Mouse (Mus musculus): ENCODE measurements around the gene Ifitm1. TPM values are rescaled to one million over a fixed set of nuclear protein-coding genes. Genes with fewer than 3 reads are reported as not detected.

Gene Ifitm1
- polyA plus RNA-seq, 1 experiment from 2014 or later, result 11.1 TPM

DNA sequence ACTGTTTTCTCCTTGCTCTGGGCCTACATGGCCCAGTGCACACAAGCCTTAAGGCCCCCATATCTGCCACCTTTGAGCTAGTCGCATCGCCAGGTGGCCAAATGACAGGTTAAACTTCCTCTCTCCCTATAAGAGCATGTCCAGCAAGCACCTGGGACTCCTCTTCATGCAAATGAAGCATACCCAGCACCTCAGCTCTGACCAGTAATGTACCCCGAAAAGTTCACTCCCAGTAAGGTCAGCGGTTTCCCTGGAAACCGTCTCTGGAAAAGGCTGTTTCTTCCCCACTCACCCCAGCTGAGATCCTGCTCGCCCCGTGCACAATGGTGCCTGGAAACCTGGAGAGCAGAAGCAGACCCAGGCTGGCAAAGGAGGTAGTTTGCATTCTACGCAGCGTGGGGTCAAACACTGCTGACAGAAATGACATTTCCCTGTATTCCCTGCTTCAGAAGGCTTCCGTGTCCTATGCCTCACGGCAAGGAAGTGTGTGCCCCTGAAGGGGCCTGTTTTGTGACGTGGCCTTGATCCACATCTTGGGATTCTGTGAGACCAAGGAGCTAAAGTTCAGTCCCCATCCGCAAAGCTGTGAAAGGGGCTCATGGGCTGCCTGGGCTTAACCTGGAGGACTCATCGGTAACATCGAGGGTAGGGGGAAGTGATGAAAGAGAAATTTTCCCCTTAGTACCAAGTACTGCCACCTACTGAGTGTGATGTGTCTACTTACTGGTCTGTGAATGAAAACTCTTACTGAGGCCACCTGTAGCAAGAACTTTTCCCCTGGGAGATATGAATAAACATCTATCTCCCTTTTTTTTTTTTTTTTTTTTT, 34.1 kb downstream of the Ifitm1 start:
- no peak for ATAC-seq
- no peaks in the 10 kb centered on the region for H3K27me3 ChIP-seq (ENCODE audit: control insufficient read depth, insufficient read depth, low read depth, low read length)
- 71% methylated on average over 15 of the region's 15 CpGs for WGBS
- H3K9me3 ChIP-seq (replicated peaks; ENCODE audit: control insufficient read depth, low read length, poor library complexity, severe bottlenecking), result no peaks in the 10 kb centered on the region
- no peak overlapping the region for H3K27ac ChIP-seq (ENCODE audit: low read length)
- H3K9ac ChIP-seq (ENCODE audit: low read depth, low read length), result no peak overlapping the region
- H3K4me3 ChIP-seq (ENCODE audit: low read depth, low read length), result no peak overlapping the region
- no peaks in the 10 kb centered on the region for H3K4me1 ChIP-seq (ENCODE audit: control insufficient read depth, insufficient read depth, low read length)
- no peak overlapping the region for H3K4me2 ChIP-seq (ENCODE audit: low read length)
- H3K36me3 ChIP-seq (ENCODE audit: control insufficient read depth, insufficient read depth, low read length), result no peaks in the 10 kb centered on the region

DNA sequence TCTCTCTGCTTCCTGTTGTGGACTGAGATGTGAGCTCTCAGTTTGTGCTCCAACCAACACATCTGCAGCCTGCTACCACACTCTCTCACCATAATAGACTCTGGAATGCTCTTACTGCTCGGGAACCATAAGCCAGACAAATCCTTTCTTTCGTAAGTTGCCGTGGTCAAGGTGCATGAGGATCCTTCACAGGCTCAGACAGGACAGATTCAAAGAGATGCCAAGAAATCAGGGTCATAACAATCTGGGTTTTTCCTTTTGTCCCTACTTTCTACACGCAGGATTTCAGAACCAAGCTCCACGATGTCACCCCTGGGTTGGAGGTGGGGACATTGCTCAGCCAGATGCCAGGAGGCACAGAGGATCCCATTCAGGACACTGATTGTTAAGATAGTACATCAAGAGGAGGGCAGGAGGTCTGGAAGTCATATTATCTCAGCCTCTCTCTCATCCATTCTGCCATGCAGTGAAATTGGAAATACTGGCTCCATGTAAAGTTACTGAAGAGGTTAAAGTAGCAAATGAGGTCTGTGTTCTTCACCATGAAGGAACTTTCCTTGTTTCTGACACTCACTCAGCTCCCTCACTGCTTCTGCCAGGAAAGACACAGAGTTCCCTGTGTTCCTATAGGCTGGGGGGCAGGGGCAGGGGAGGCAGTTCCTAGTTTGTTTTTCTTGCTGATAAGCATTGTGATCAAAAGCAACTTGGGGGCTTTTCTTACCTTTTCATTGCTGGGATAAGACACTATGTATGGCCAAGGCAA, 36.4 kb downstream of the Ifitm1 start:
- Histone ChIP-seq H3K27ac (ENCODE audit: low read length) (no peak overlapping the region), H3K4me2 (ENCODE audit: low read length) (no peak overlapping the region)
- WGBS, result 81% methylated on average over 5 of the region's 5 CpGs

GRCm38 (mm10) chr7:141006446-141006845, 39.4 kb downstream of the Ifitm1 start:
- Histone ChIP-seq H3K36me3 (ENCODE audit: control insufficient read depth, insufficient read depth, low read length) (no peaks in the 10 kb centered on the region), H3K27ac (ENCODE audit: low read length) (no peak overlapping the region), H3K4me1 (ENCODE audit: control insufficient read depth, insufficient read depth, low read length) (no peaks in the 10 kb centered on the region), H3K9ac (ENCODE audit: low read depth, low read length) (no peak overlapping the region), H3K27me3 (ENCODE audit: control insufficient read depth, insufficient read depth, low read depth, low read length) (no peaks in the 10 kb centered on the region), H3K4me3 (ENCODE audit: low read depth, low read length) (no peak overlapping the region), H3K4me2 (ENCODE audit: low read length) (no peak overlapping the region), H3K9me3 (replicated peaks; ENCODE audit: control insufficient read depth, low read length, poor library complexity, severe bottlenecking) (no peaks in the 10 kb centered on the region)
- WGBS, result 96% methylated on average over 6 of the region's 6 CpGs
- no peak for ATAC-seq

More for the DNA sequence above, 36.4 kb downstream of the Ifitm1 start:
- H3K27me3 ChIP-seq (ENCODE audit: control insufficient read depth, insufficient read depth, low read depth, low read length), result no peaks in the 10 kb centered on the region
- H3K9ac ChIP-seq (ENCODE audit: low read depth, low read length), result no peak overlapping the region
- H3K9me3 ChIP-seq (replicated peaks; ENCODE audit: control insufficient read depth, low read length, poor library complexity, severe bottlenecking), result no peaks in the 10 kb centered on the region
- ATAC-seq, result no peak
- H3K36me3 ChIP-seq (ENCODE audit: control insufficient read depth, insufficient read depth, low read length), result no peaks in the 10 kb centered on the region
- H3K4me1 ChIP-seq (ENCODE audit: control insufficient read depth, insufficient read depth, low read length), result no peaks in the 10 kb centered on the region
- no peak overlapping the region for H3K4me3 ChIP-seq (ENCODE audit: low read depth, low read length)

- H3K4me1 ChIP-seq (ENCODE audit: control insufficient read depth, insufficient read depth, low read length), result no peaks in the 10 kb centered on the region
- ATAC-seq, result no peak
- H3K4me2 ChIP-seq (ENCODE audit: low read length), result no peak overlapping the region
- no peak overlapping the region for H3K27ac ChIP-seq (ENCODE audit: low read length)
- no peaks in the 10 kb centered on the region for H3K27me3 ChIP-seq (ENCODE audit: control insufficient read depth, insufficient read depth, low read depth, low read length)
- WGBS, result 77% methylated on average over 4 of the region's 5 CpGs
- H3K4me3 ChIP-seq (ENCODE audit: low read depth, low read length), result no peak overlapping the region
- no peaks in the 10 kb centered on the region for H3K9me3 ChIP-seq (replicated peaks; ENCODE audit: control insufficient read depth, low read length, poor library complexity, severe bottlenecking)
- no peak overlapping the region for H3K9ac ChIP-seq (ENCODE audit: low read depth, low read length)
- no peaks in the 10 kb centered on the region for H3K36me3 ChIP-seq (ENCODE audit: control insufficient read depth, insufficient read depth, low read length)
Measured at GRCm38 (mm10) chr7:141006914-141007313, 39.9 kb downstream of the Ifitm1 start.

GRCm38 (mm10) chr7:141008312-141008761, 41.3 kb downstream of the Ifitm1 start:
- ATAC-seq, result no peak
- Histone ChIP-seq H3K4me1 (ENCODE audit: control insufficient read depth, insufficient read depth, low read length) (no peaks in the 10 kb centered on the region), H3K4me2 (ENCODE audit: low read length) (no peak overlapping the region), H3K36me3 (ENCODE audit: control insufficient read depth, insufficient read depth, low read length) (no peaks in the 10 kb centered on the region), H3K4me3 (ENCODE audit: low read depth, low read length) (no peak overlapping the region), H3K9me3 (replicated peaks; ENCODE audit: control insufficient read depth, low read length, poor library complexity, severe bottlenecking) (no peaks in the 10 kb centered on the region), H3K27me3 (ENCODE audit: control insufficient read depth, insufficient read depth, low read depth, low read length) (no peaks in the 10 kb centered on the region), H3K27ac (ENCODE audit: low read length) (no peak overlapping the region), H3K9ac (ENCODE audit: low read depth, low read length) (no peak overlapping the region)
- WGBS, result 7% methylated on average over 7 of the region's 7 CpGs

GRCm38 (mm10) chr7:141008938-141009660, 42.1 kb downstream of the Ifitm1 start:
- H3K9ac ChIP-seq (ENCODE audit: low read depth, low read length), result no peak overlapping the region
- ATAC-seq, result no peak
- H3K27me3 ChIP-seq (ENCODE audit: control insufficient read depth, insufficient read depth, low read depth, low read length), result no peaks in the 10 kb centered on the region
- no peaks in the 10 kb centered on the region for H3K4me1 ChIP-seq (ENCODE audit: control insufficient read depth, insufficient read depth, low read length)
- H3K4me3 ChIP-seq (ENCODE audit: low read depth, low read length), result no peak overlapping the region
- no peaks in the 10 kb centered on the region for H3K36me3 ChIP-seq (ENCODE audit: control insufficient read depth, insufficient read depth, low read length)
- H3K9me3 ChIP-seq (replicated peaks; ENCODE audit: control insufficient read depth, low read length, poor library complexity, severe bottlenecking), result no peaks in the 10 kb centered on the region
- no peak overlapping the region for H3K27ac ChIP-seq (ENCODE audit: low read length)
- WGBS, result 7% methylated on average over 20 of the region's 20 CpGs
- H3K4me2 ChIP-seq (ENCODE audit: low read length), result no peak overlapping the region

GRCm38 (mm10) chr7:141009665-141010064, 42.6 kb downstream of the Ifitm1 start:
- no peak overlapping the region for H3K4me2 ChIP-seq (ENCODE audit: low read length)
- 91% methylated on average over 9 of the region's 9 CpGs for WGBS
- H3K9me3 ChIP-seq (replicated peaks; ENCODE audit: control insufficient read depth, low read length, poor library complexity, severe bottlenecking), result no peaks in the 10 kb centered on the region
- no peak overlapping the region for H3K27ac ChIP-seq (ENCODE audit: low read length)
- H3K36me3 ChIP-seq (ENCODE audit: control insufficient read depth, insufficient read depth, low read length), result no peaks in the 10 kb centered on the region
- H3K9ac ChIP-seq (ENCODE audit: low read depth, low read length), result no peak overlapping the region
- no peak for ATAC-seq
- H3K4me3 ChIP-seq (ENCODE audit: low read depth, low read length), result no peak overlapping the region
- no peaks in the 10 kb centered on the region for H3K27me3 ChIP-seq (ENCODE audit: control insufficient read depth, insufficient read depth, low read depth, low read length)
- no peaks in the 10 kb centered on the region for H3K4me1 ChIP-seq (ENCODE audit: control insufficient read depth, insufficient read depth, low read length)

DNA sequence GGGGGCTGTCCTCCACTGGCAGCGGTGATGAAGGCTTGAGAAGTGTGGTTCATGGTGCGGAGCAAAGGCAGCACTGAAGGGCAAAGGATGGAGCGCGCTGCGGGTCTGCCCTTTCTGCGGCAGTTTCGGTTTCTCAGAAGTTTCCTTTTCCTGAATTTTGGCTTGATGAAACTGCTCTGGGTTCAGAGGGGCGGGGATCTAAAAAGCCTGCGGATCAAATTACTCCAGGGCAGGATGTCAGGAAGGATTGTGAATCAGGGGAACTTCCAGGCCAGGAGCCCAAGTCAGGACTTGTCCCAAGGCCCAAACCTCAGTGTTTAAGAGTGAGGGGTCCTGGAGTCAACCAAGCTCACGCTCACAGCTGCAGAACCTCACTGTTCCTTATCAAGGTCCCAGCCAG, 43.6 kb downstream of the Ifitm1 start, which contains the start of gene Ifitm3:
TSS of gene Ifitm3 (minus strand) at position 178 of the 400 bp plus-strand sequence.
- Histone ChIP-seq H3K9me3 (replicated peaks; ENCODE audit: control insufficient read depth, low read length, poor library complexity, severe bottlenecking) (no peaks in the 10 kb centered on the region), H3K9ac (ENCODE audit: low read depth, low read length) (no peak within 1 kb of the TSS), H3K27ac (ENCODE audit: low read length) (no peak within 1 kb of the TSS), H3K27me3 (ENCODE audit: control insufficient read depth, insufficient read depth, low read depth, low read length) (no peaks in the 10 kb centered on the region), H3K4me2 (ENCODE audit: low read length) (peak within 1 kb of the TSS; percentile 7; the same call in 1 of the 2 replicates), H3K4me3 (ENCODE audit: low read depth, low read length) (no peak within 1 kb of the TSS), H3K4me1 (ENCODE audit: control insufficient read depth, insufficient read depth, low read length) (no peaks in the 10 kb centered on the region), H3K36me3 (ENCODE audit: control insufficient read depth, insufficient read depth, low read length) (no peaks in the 10 kb centered on the region)
- ATAC-seq, result no peak
- WGBS, result 32% methylated on average over 10 of the region's 10 CpGs
